Mouse (Mus musculus) CH12.LX (cell line): ENCODE data around the gene Uqcc3.

Experiments
- CTCF ChIP-seq, 2 experiments: IDR thresholded peaks in 1 of 2; conservative IDR thresholded peaks in 1 of 2; 2 replicates each; pipeline ENCODE4 v1.5.1; 2011 to 2012; ENCODE audit warnings: low read depth in 2 of 2, low read length in 2 of 2, improper control_type of control experiment in 1 of 2, inconsistent platforms in 1 of 2, mild to moderate bottlenecking in 1 of 2, moderate library complexity in 1 of 2
- E2F4 ChIP-seq: IDR thresholded peaks from 2 replicates; pipeline ENCODE4 v1.6.1; 2011; ENCODE audit warnings: low read depth, low read length, improper control_type of control experiment; ENCODE audit not compliant: insufficient replicate concordance
- HCFC1 ChIP-seq: IDR thresholded peaks from 2 replicates; pipeline ENCODE4 v1.6.1; 2012; ENCODE audit warnings: low read depth, mild to moderate bottlenecking, inconsistent platforms, low read length, improper control_type of control experiment
- IRF4 ChIP-seq: IDR thresholded peaks from 2 replicates; pipeline ENCODE4 v1.6.1; 2014; ENCODE audit warnings: low read depth, mild to moderate bottlenecking, inconsistent platforms, low read length, improper control_type of control experiment
- POLR2AphosphoS2 ChIP-seq: IDR thresholded peaks from 2 replicates; pipeline ENCODE4 v1.6.1; 2011; ENCODE audit warnings: low read depth, low read length, improper control_type of control experiment
- RCOR1 ChIP-seq: conservative IDR thresholded peaks from 2 replicates; pipeline ENCODE4 v1.6.1; 2012; ENCODE audit warnings: low read depth, mild to moderate bottlenecking, inconsistent platforms, low read length, improper control_type of control experiment
- TBP ChIP-seq: conservative IDR thresholded peaks from 2 replicates; pipeline ENCODE4 v1.6.1; 2011; ENCODE audit warnings: low read depth, low read length, improper control_type of control experiment
- ZNF384 ChIP-seq: IDR thresholded peaks from 2 replicates; pipeline ENCODE4 v1.6.1; 2012; ENCODE audit warnings: low read depth, low read length, improper control_type of control experiment, inconsistent platforms

- no peak for TF ChIP-seq TBP
- TF ChIP-seq POLR2AphosphoS2: no peak
- no peak for TF ChIP-seq CTCF (conservative IDR thresholded peaks at IDR 0.05 in 1 of 2, IDR thresholded peaks at IDR 0.05 in 1 of 2; ENCODE audit: low read depth in 2 of 2, low read length in 2 of 2)
- TF ChIP-seq E2F4: no peak
- no peak for TF ChIP-seq HCFC1
- TF ChIP-seq ZNF384: no peak
- TF ChIP-seq IRF4: no peak
- no peak for TF ChIP-seq RCOR1
Measured at GRCm38 (mm10) chr19:8852236-8852928, 28.3 kb downstream of the Uqcc3 start.
